Mouse (Mus musculus): ENCODE measurements around the gene Gnai1. TPM values are rescaled to one million over a fixed set of nuclear protein-coding genes. Genes with fewer than 3 reads are reported as not detected.
"Not testable (repeated sequence)": the region's sequence is repeated elsewhere in the genome, so short reads cannot be mapped to it uniquely, and the experiment has no call there.

Gene Gnai1
- polyA plus RNA-seq, 1 experiment, result not detected

- Histone ChIP-seq H3K4me1 (ENCODE audit: control insufficient read depth, insufficient read depth, low read length) (no peaks in the 10 kb centered on the region), H3K27ac (ENCODE audit: insufficient read depth, low read depth, low read length) (no peak overlapping the region), H3K4me3 (ENCODE audit: insufficient read depth, low read length) (no peak overlapping the region)
- TF ChIP-seq POLR2A (IDR thresholded peaks at IDR 0.05; ENCODE audit: borderline replicate concordance, low read depth, low read length), result no peak
- TF ChIP-seq CTCF (IDR thresholded peaks at IDR 0.05; ENCODE audit: low read depth, low read length), result no peak
Measured at GRCm38 (mm10) chr5:18342765-18343454, 17.2 kb downstream of the Gnai1 start.

GRCm38 (mm10) chr5:18341876-18342275 lies 18.3 kb downstream of the Gnai1 start:
- H3K27ac ChIP-seq (ENCODE audit: insufficient read depth, low read depth, low read length); H3K4me1 ChIP-seq (ENCODE audit: control insufficient read depth, insufficient read depth, low read length); H3K4me3 ChIP-seq (ENCODE audit: insufficient read depth, low read length): not testable (repeated sequence)

- Histone ChIP-seq H3K4me3 (ENCODE audit: insufficient read depth, low read length) (no peak overlapping the region), H3K4me1 (ENCODE audit: control insufficient read depth, insufficient read depth, low read length) (no peaks in the 10 kb centered on the region), H3K27ac (ENCODE audit: insufficient read depth, low read depth, low read length) (no peak overlapping the region)
- TF ChIP-seq POLR2A (IDR thresholded peaks at IDR 0.05; ENCODE audit: borderline replicate concordance, low read depth, low read length), result no peak
- TF ChIP-seq CTCF (IDR thresholded peaks at IDR 0.05; ENCODE audit: low read depth, low read length), result no peak
Measured at GRCm38 (mm10) chr5:18332256-18332655, 27.9 kb downstream of the Gnai1 start.

- Histone ChIP-seq H3K27ac (ENCODE audit: insufficient read depth, low read depth, low read length) (no peak overlapping the region), H3K4me3 (ENCODE audit: insufficient read depth, low read length) (no peak overlapping the region), H3K4me1 (ENCODE audit: control insufficient read depth, insufficient read depth, low read length) (no peaks in the 10 kb centered on the region)
- TF ChIP-seq CTCF (IDR thresholded peaks at IDR 0.05; ENCODE audit: low read depth, low read length) (no peak), POLR2A (IDR thresholded peaks at IDR 0.05; ENCODE audit: borderline replicate concordance, low read depth, low read length) (no peak)
Measured at GRCm38 (mm10) chr5:18330726-18331125, 29.4 kb downstream of the Gnai1 start.

- no peaks in the 10 kb centered on the region for H3K4me1 ChIP-seq (ENCODE audit: control insufficient read depth, insufficient read depth, low read length)
- H3K4me3 ChIP-seq (ENCODE audit: insufficient read depth, low read length), result no peak overlapping the region
- TF ChIP-seq CTCF (IDR thresholded peaks at IDR 0.05; ENCODE audit: low read depth, low read length), result no peak
- TF ChIP-seq POLR2A (IDR thresholded peaks at IDR 0.05; ENCODE audit: borderline replicate concordance, low read depth, low read length), result no peak
- no peak overlapping the region for H3K27ac ChIP-seq (ENCODE audit: insufficient read depth, low read depth, low read length)
Measured at GRCm38 (mm10) chr5:18326159-18326558, 34.0 kb downstream of the Gnai1 start.

- no peak overlapping the region for H3K27ac ChIP-seq (ENCODE audit: insufficient read depth, low read depth, low read length)
- no peaks in the 10 kb centered on the region for H3K4me1 ChIP-seq (ENCODE audit: control insufficient read depth, insufficient read depth, low read length)
- no peak overlapping the region for H3K4me3 ChIP-seq (ENCODE audit: insufficient read depth, low read length)
- TF ChIP-seq CTCF (IDR thresholded peaks at IDR 0.05; ENCODE audit: low read depth, low read length) (no peak), POLR2A (IDR thresholded peaks at IDR 0.05; ENCODE audit: borderline replicate concordance, low read depth, low read length) (no peak)
Measured at GRCm38 (mm10) chr5:18323534-18323933, 36.6 kb downstream of the Gnai1 start.

- Histone ChIP-seq H3K27ac (ENCODE audit: insufficient read depth, low read depth, low read length) (no peak overlapping the region), H3K4me3 (ENCODE audit: insufficient read depth, low read length) (no peak overlapping the region), H3K4me1 (ENCODE audit: control insufficient read depth, insufficient read depth, low read length) (no peaks in the 10 kb centered on the region)
- no peak for TF ChIP-seq CTCF (IDR thresholded peaks at IDR 0.05; ENCODE audit: low read depth, low read length)
- no peak for TF ChIP-seq POLR2A (IDR thresholded peaks at IDR 0.05; ENCODE audit: borderline replicate concordance, low read depth, low read length)
Measured at GRCm38 (mm10) chr5:18321661-18322060, 38.5 kb downstream of the Gnai1 start.

GRCm38 (mm10) chr5:18318846-18319245 lies 41.3 kb downstream of the Gnai1 start:
- TF ChIP-seq CTCF (IDR thresholded peaks at IDR 0.05; ENCODE audit: low read depth, low read length) (no peak), POLR2A (IDR thresholded peaks at IDR 0.05; ENCODE audit: borderline replicate concordance, low read depth, low read length) (no peak)
- no peaks in the 10 kb centered on the region for H3K4me1 ChIP-seq (ENCODE audit: control insufficient read depth, insufficient read depth, low read length)
- H3K4me3 ChIP-seq (ENCODE audit: insufficient read depth, low read length), result no peak overlapping the region
- no peak overlapping the region for H3K27ac ChIP-seq (ENCODE audit: insufficient read depth, low read depth, low read length)

- H3K4me1 ChIP-seq (ENCODE audit: control insufficient read depth, insufficient read depth, low read length), result no peaks in the 10 kb centered on the region
- no peak overlapping the region for H3K27ac ChIP-seq (ENCODE audit: insufficient read depth, low read depth, low read length)
- no peak overlapping the region for H3K4me3 ChIP-seq (ENCODE audit: insufficient read depth, low read length)
- no peak for TF ChIP-seq POLR2A (IDR thresholded peaks at IDR 0.05; ENCODE audit: borderline replicate concordance, low read depth, low read length)
- no peak for TF ChIP-seq CTCF (IDR thresholded peaks at IDR 0.05; ENCODE audit: low read depth, low read length)
Measured at GRCm38 (mm10) chr5:18307229-18307804, 52.8 kb downstream of the Gnai1 start.

GRCm38 (mm10) chr5:18296584-18296983 lies 63.6 kb downstream of the Gnai1 start:
- Histone ChIP-seq H3K27ac (ENCODE audit: insufficient read depth, low read depth, low read length) (no peak overlapping the region), H3K4me1 (ENCODE audit: control insufficient read depth, insufficient read depth, low read length) (no peaks in the 10 kb centered on the region), H3K4me3 (ENCODE audit: insufficient read depth, low read length) (no peak overlapping the region)
- TF ChIP-seq CTCF (IDR thresholded peaks at IDR 0.05; ENCODE audit: low read depth, low read length), result no peak
- TF ChIP-seq POLR2A (IDR thresholded peaks at IDR 0.05; ENCODE audit: borderline replicate concordance, low read depth, low read length), result no peak
